Mouse (Mus musculus): Measurements from ENCODE around the gene Nop53.

Gene Nop53

GRCm38 (mm10) chr7:15960691-15961090 lies 14.8 kb upstream of the Nop53 start:
- peak; percentile 22 for DNase-seq (ENCODE audit: low spot score)

GRCm38 (mm10) chr7:15956143-15956542 lies 10.3 kb upstream of the Nop53 start:
- DNase-seq (ENCODE audit: low spot score) = no peak

DNA sequence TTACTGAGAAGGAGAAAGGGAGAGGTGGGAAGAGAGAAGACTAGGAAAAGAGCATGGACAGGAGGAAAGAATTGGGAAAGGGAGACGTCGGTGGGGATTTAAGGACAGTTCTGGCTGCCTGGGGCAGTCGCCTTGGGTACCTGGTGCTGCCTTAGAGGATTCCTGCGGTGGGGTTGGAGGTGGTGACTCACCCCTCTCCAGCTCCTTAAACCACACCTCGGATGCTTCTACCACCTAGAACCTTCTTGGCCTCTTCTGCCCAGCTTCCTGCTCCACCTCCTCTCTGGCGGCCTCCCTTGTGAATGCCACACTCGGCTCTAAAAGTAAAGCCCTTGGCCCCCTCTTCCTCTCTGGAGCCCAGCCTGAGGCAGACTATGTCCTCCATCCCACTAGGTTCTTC lies 9.6 kb upstream of the Nop53 start:
- DNase-seq (ENCODE audit: low spot score) = no peak

DNA sequence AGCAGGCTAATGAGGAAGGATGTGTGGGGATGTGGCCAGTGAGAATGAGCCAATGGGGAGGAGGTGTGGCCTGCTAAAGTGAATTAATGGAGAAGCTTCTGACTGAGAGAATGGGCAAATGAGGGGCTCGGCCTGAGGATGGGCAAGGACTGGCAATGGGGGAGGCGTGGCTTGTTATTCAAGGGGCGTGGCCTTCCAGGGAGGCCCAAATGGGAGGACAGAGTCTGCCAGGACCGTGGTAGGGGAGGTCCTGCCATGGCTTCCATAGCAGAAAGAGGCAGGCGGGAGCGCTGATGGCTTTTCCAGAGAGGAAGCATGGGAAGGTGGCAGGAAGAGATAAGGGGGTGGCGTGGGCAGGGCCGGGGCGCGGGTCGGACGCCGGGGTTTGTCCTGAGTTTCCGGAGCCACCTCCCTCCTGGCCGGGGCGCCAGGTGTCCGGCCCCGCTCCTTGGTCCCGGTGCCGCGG lies 9.1 kb upstream of the Nop53 start:
- DNase-seq (ENCODE audit: low spot score) = peak; percentile 39

- no peak for DNase-seq (ENCODE audit: low spot score)
These were observed 8.6 kb upstream of the Nop53 start for GRCm38 (mm10) chr7:15954436-15954835.

GRCm38 (mm10) chr7:15953307-15954074 lies 7.6 kb upstream of the Nop53 start:
- DNase-seq (ENCODE audit: low spot score) = no peak

- no peak for DNase-seq (ENCODE audit: low spot score)
These were observed 6.5 kb upstream of the Nop53 start for GRCm38 (mm10) chr7:15952416-15952815.

DNA sequence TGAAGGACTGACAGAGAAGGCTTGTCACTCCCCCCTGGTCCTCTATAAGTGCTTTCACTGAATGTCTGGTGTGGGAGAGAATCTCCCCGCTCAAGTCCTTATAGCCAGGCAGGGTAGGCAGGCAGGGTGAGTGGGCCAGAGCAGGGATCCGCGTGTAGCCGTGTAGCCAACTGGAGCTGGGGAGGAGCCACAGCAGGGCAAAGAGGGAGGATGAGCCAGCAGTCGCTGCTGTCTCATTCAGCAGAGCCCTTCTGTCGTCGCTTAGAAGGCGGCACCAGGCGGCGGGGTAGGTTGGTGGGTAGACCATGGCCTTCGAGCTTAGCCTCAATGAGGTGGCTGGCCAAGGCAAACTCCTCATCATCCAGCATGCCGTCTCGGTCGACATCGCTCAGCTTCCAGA lies 4.1 kb upstream of the Nop53 start:
- DNase-seq (ENCODE audit: low spot score) = no peak

GRCm38 (mm10) chr7:15949216-15949790 lies 3.4 kb upstream of the Nop53 start:
- no peak for DNase-seq (ENCODE audit: low spot score)

- DNase-seq (ENCODE audit: low spot score) = peak; percentile 86
These were observed 2.6 kb upstream of the Nop53 start for GRCm38 (mm10) chr7:15948381-15948941.

GRCm38 (mm10) chr7:15947653-15948260 lies 1.9 kb upstream of the Nop53 start:
- no peak for DNase-seq (ENCODE audit: low spot score)

DNA sequence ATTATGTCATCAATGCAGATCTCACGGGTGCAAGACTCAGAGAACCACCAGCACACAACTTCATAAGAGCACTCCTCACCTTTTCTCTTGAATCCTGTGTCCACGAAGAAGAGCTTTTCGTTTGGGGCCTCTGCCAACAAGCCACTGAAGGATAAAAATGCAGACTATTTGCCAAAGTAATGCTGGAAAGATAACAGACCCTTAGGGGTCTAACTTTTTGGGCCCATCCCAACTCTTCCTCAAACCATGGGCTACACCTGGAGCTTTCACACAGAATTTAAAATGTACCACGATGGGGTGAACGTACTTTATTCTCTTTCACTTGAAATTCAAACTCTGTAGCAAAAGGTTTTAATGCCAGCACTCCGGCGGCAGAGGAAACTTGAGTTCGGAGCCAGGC lies 663 bp downstream of the Nop53 start:
- no peak for DNase-seq (ENCODE audit: low spot score)

- DNase-seq (ENCODE audit: low spot score) = no peak
These were observed 1.6 kb downstream of the Nop53 start for GRCm38 (mm10) chr7:15944311-15944710.

GRCm38 (mm10) chr7:15938621-15939020 lies 7.3 kb downstream of the Nop53 start:
- no peak for DNase-seq (ENCODE audit: low spot score)

DNA sequence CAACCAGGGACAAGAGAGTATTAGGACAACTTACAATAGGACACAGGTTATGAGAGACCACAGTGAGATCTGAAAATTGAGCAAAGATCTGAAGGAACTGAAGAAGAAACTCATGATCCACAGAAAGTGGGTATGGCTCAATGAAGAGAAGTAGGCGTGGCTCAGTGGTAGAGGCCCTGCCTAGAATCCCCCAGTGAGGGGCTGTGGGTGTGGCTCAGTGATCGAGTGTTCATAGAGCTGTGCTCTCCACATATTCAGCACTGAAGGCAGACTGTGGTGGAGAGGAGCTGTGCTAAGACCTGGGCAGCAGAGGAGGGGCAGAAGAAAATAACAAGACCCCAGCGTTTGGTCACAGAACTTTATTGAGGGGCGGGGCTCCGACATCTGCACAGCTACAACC lies 8.4 kb downstream of the Nop53 start:
- no peak for DNase-seq (ENCODE audit: low spot score)

DNA sequence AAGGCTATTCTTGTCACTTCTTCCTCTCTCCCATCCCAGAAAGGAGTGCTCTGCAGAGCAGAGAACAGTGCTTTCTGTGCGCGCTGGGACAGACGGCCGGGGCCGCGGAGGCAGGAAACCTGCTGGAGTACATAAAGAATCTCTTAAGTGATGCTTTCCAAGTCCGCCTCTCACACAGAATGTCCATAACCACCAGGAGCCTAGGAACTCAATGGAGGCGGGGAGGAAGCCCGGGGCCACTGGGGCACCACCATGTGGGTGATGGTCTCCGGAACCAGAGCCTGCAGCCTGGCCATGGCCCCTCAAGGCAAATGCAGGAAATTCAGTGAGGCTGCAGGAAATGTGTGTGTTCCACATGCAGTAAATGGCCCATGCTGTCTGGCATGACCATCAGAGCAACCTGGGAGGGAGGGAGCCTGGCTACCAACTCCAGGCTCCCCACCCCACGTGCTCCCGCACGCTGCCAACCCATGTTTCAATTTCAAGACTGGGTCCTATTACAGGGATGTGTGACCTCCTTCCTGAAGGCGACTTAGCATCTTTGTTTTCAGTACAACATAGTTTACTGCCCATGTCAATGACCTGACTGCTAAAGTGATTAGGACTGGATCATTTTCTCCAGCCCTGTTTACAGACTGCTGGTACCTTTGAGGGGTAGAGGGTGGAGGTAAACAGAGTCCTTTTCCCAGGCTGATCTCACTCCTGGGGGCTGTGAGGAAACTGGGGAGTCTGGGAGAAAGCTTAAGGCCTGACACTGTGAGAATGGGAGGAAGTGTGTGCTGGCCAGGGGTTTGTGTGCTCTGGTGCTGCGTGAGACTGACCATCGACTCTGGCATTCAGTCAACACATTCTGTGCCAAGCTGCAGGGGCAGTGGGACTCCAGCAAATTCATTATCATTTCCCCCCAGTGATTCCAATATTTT lies 12.2 kb downstream of the Nop53 start:
- no peak for DNase-seq (ENCODE audit: low spot score)

DNA sequence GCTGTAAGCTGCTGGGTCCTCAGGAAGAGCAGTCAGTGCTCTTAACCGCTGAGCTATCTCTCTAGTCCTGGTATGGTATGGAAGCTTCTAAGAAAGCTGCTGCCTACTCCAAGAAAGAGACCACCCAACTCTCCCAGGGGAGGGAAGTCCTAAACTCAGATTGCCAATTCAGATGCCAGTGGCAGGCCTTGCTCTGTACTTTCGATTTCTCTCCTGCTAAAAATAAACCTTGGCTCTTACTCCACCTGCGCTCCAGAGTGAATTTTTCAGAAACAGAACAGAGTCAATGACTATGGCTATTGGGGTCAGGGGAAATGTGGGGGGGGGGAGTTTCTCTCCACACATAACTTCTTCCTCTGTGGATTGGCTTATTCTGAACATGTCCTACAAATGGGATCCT lies 14.2 kb downstream of the Nop53 start:
- DNase-seq (ENCODE audit: low spot score) = no peak

GRCm38 (mm10) chr7:15930543-15930942 lies 15.3 kb downstream of the Nop53 start:
- DNase-seq (ENCODE audit: low spot score) = no peak

- peak; percentile 67 for DNase-seq (ENCODE audit: low spot score)
These were observed 16.0 kb downstream of the Nop53 start for GRCm38 (mm10) chr7:15929910-15930309.

GRCm38 (mm10) chr7:15922220-15922773 lies 23.6 kb downstream of the Nop53 start, which contains the start of gene Selenow:
TSS of gene Selenow (minus strand) at chr7:15922402.
- DNase-seq (ENCODE audit: low spot score) = peak; percentile 87

DNA sequence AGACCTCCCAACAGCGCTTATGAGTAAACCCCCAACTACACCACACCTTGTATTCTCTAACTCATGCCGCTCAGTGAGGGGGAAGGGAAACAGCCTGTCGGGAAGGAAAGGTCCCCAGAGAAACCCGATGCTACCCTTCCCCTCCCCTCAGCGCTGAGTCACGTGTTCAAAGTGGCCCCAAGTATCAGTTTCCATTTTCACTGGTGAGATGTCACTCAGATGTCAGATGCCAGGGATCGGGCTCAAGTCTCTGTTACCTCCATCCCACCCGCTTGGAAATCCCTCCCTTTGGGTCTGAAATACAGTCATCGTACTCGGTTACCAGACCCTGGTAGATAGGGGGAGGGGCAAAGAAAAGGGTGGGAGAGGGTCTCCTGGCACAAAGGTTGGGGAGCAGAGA lies 24.1 kb downstream of the Nop53 start:
- DNase-seq (ENCODE audit: low spot score) = no peak
